Mouse (Mus musculus) liver, embryonic 16.5 days (tissue): ENCODE measurements at regions not wholly inside any gene's neighbourhood (a gene's known extent, or its start where the extent isn't known, plus 50 kb on each side); places are given as distances from the start of the nearest gene placed in this dataset.

Experiments
- ATAC-seq: fragments of 200-750 bp; cut with Nextera tagmentation; 2 replicates; pipeline ENCODE4 v1.8.0; 2017; ENCODE audit warnings: low read depth, mild to moderate bottlenecking, moderate number of reproducible peaks, moderate library complexity
- H3K27ac ChIP-seq: fragments of 300-500 bp; sonication (generic); 2 replicates; pipeline ENCODE4 v1.5.1; 2014; ENCODE audit warnings: mild to moderate bottlenecking, low read length
- H3K27me3 ChIP-seq: fragments of 300-500 bp; sonication (generic); 2 replicates; pipeline ENCODE4 v1.6.1; 2014; ENCODE audit warnings: low read depth, low read length, mixed read lengths; ENCODE audit not compliant: control insufficient read depth, insufficient read depth
- H3K36me3 ChIP-seq: fragments of 300-500 bp; sonication (generic); 2 replicates; pipeline ENCODE4 v1.6.1; 2014; ENCODE audit warnings: mild to moderate bottlenecking; ENCODE audit not compliant: control insufficient read depth, insufficient read depth
- H3K4me1 ChIP-seq: fragments of 300-500 bp; sonication (generic); 2 replicates; pipeline ENCODE4 v1.6.1; 2014; ENCODE audit warnings: low read depth, low read length, mixed read lengths; ENCODE audit not compliant: control insufficient read depth
- H3K4me2 ChIP-seq: fragments of 300-500 bp; sonication (generic); 2 replicates; pipeline ENCODE4 v1.6.1; 2014; ENCODE audit warnings: low read depth, low read length, mixed read lengths
- H3K4me3 ChIP-seq: fragments of 300-500 bp; sonication (generic); 2 replicates; pipeline ENCODE4 v1.5.1; 2014; ENCODE audit warnings: low read depth, mild to moderate bottlenecking, low read length
- H3K9ac ChIP-seq: fragments of 300-500 bp; sonication (generic); 2 replicates; pipeline ENCODE4 v1.6.1; 2014; ENCODE audit warnings: low read depth, low read length
- H3K9me3 ChIP-seq: fragments of 300-500 bp; sonication (generic); replicated peaks from 2 replicates; pipeline ENCODE4 v1.6.1; 2016; ENCODE audit warnings: low read length; ENCODE audit not compliant: control insufficient read depth
- WGBS: fragments of 180-500 bp; shearing (Covaris S2); extraction: QIAGEN DNeasy Blood & Tissue Kit; methylation state at CpG from one replicate; pipeline ENCODE4 v1.1.7; 2014; ENCODE audit not compliant: insufficient replicate concordance; 5-methylcytosine and 5-hydroxymethylcytosine counted together

- no peak overlapping the region for H3K9ac ChIP-seq
- no peaks in the 10 kb centered on the region for H3K4me1 ChIP-seq
- H3K4me2 ChIP-seq: no peak overlapping the region
- H3K27me3 ChIP-seq: no peaks in the 10 kb centered on the region; the same call in 1 of the 2 replicates
- no peaks in the 10 kb centered on the region for H3K36me3 ChIP-seq
- no peak overlapping the region for H3K4me3 ChIP-seq
- WGBS: 4% methylated on average over 11 of the region's 11 CpGs
- H3K9me3 ChIP-seq: no peaks in the 10 kb centered on the region
- no peak for ATAC-seq
- no peak overlapping the region for H3K27ac ChIP-seq
These were observed 155.5 kb upstream of the Atp5g3 start for GRCm38 (mm10) chr2:74066652-74067051.

- Histone ChIP-seq H3K9me3 (no peaks in the 10 kb centered on the region), H3K4me3 (no peak overlapping the region), H3K27me3 (no peaks in the 10 kb centered on the region; the same call in 1 of the 2 replicates), H3K4me2 (no peak overlapping the region), H3K27ac (no peak overlapping the region), H3K4me1 (no peaks in the 10 kb centered on the region), H3K9ac (no peak overlapping the region), H3K36me3 (no peaks in the 10 kb centered on the region)
- no peak for ATAC-seq
- 61% methylated on average over 9 of the region's 9 CpGs for WGBS
These were observed 153.2 kb upstream of the Atp5g3 start for GRCm38 (mm10) chr2:74064369-74064768.

- H3K4me2 ChIP-seq: no peak overlapping the region
- H3K9me3 ChIP-seq: no peaks in the 10 kb centered on the region
- no peak overlapping the region for H3K9ac ChIP-seq
- no peaks in the 10 kb centered on the region for H3K4me1 ChIP-seq
- H3K27ac ChIP-seq: no peak overlapping the region
- 76% methylated on average over 15 of the region's 15 CpGs for WGBS
- no peaks in the 10 kb centered on the region for H3K36me3 ChIP-seq
- no peak overlapping the region for H3K4me3 ChIP-seq
- ATAC-seq: no peak
- no peaks in the 10 kb centered on the region; the same call in 1 of the 2 replicates for H3K27me3 ChIP-seq
These were observed 152.7 kb upstream of the Atp5g3 start for GRCm38 (mm10) chr2:74063777-74064176.

GRCm38 (mm10) chr2:74063302-74063701, 152.2 kb upstream of the Atp5g3 start:
- Histone ChIP-seq H3K9me3 (no peaks in the 10 kb centered on the region), H3K4me1 (no peaks in the 10 kb centered on the region), H3K4me3 (no peak overlapping the region), H3K4me2 (no peak overlapping the region), H3K36me3 (no peaks in the 10 kb centered on the region), H3K27me3 (no peaks in the 10 kb centered on the region; the same call in 1 of the 2 replicates), H3K9ac (no peak overlapping the region), H3K27ac (no peak overlapping the region)
- ATAC-seq: no peak
- WGBS: 58% methylated on average over 4 of the region's 4 CpGs

- H3K27ac ChIP-seq: no peak overlapping the region
- H3K4me1 ChIP-seq: no peaks in the 10 kb centered on the region
- ATAC-seq: no peak
- no peaks in the 10 kb centered on the region for H3K9me3 ChIP-seq
- H3K36me3 ChIP-seq: no peaks in the 10 kb centered on the region
- H3K27me3 ChIP-seq: no peaks in the 10 kb centered on the region
- H3K4me2 ChIP-seq: no peak overlapping the region
- H3K4me3 ChIP-seq: no peak overlapping the region
- WGBS: 53% methylated on average over 6 of the region's 6 CpGs
- no peak overlapping the region for H3K9ac ChIP-seq
These were observed 131.3 kb upstream of the Atp5g3 start for GRCm38 (mm10) chr2:74042430-74042829.

- 55% methylated on average over 6 of the region's 6 CpGs for WGBS
- no peak overlapping the region for H3K27ac ChIP-seq
- H3K9me3 ChIP-seq: no peaks in the 10 kb centered on the region
- H3K4me3 ChIP-seq: no peak overlapping the region
- ATAC-seq: no peak
- no peak overlapping the region for H3K4me2 ChIP-seq
- H3K36me3 ChIP-seq: no peaks in the 10 kb centered on the region
- no peaks in the 10 kb centered on the region for H3K27me3 ChIP-seq
- no peak overlapping the region for H3K9ac ChIP-seq
- no peaks in the 10 kb centered on the region for H3K4me1 ChIP-seq
These were observed 128.5 kb upstream of the Atp5g3 start for GRCm38 (mm10) chr2:74039580-74039979.

GRCm38 (mm10) chr2:74036043-74036442, 124.9 kb upstream of the Atp5g3 start:
- ATAC-seq: no peak
- no peak overlapping the region for H3K27ac ChIP-seq
- H3K36me3 ChIP-seq: no peaks in the 10 kb centered on the region
- no peaks in the 10 kb centered on the region for H3K4me1 ChIP-seq
- 78% methylated on average over 9 of the region's 9 CpGs for WGBS
- H3K4me3 ChIP-seq: no peak overlapping the region
- no peak overlapping the region for H3K9ac ChIP-seq
- no peaks in the 10 kb centered on the region for H3K27me3 ChIP-seq
- H3K9me3 ChIP-seq: no peaks in the 10 kb centered on the region
- H3K4me2 ChIP-seq: no peak overlapping the region

- no peaks in the 10 kb centered on the region for H3K9me3 ChIP-seq
- H3K4me2 ChIP-seq: no peak overlapping the region
- WGBS: 66% methylated on average over 11 of the region's 11 CpGs
- H3K9ac ChIP-seq: no peak overlapping the region
- no peak overlapping the region for H3K4me3 ChIP-seq
- H3K27me3 ChIP-seq: no peaks in the 10 kb centered on the region
- no peak overlapping the region for H3K27ac ChIP-seq
- no peaks in the 10 kb centered on the region for H3K4me1 ChIP-seq
- no peaks in the 10 kb centered on the region for H3K36me3 ChIP-seq
- ATAC-seq: no peak
These were observed 121.3 kb upstream of the Atp5g3 start for GRCm38 (mm10) chr2:74032177-74033021.

GRCm38 (mm10) chr2:74029938-74030337, 118.8 kb upstream of the Atp5g3 start:
- no peak for ATAC-seq

More at GRCm38 (mm10) chr2:74029938-74030337, 118.8 kb upstream of the Atp5g3 start:
- Histone ChIP-seq H3K4me1 (no peaks in the 10 kb centered on the region), H3K9me3 (no peaks in the 10 kb centered on the region), H3K27ac (no peak overlapping the region), H3K9ac (no peak overlapping the region), H3K36me3 (no peaks in the 10 kb centered on the region), H3K27me3 (no peaks in the 10 kb centered on the region), H3K4me2 (no peak overlapping the region), H3K4me3 (no peak overlapping the region)
- 51% methylated on average over 9 of the region's 9 CpGs for whole genome bisulfite sequencing
